In genomic region chr1:97624386-97624785, GRCm38 (mm10) we compare ENCODE assay signal across 26 mouse cellular contexts. TPM values are rescaled to one million over a fixed set of nuclear protein-coding genes. Genes with fewer than 3 reads are reported as not detected.
A peak's percentile ranks its signal among the peaks of the same experiment; 100 is the strongest.
DNase-seq lines count a peak whose midpoint lies in the region; ATAC-seq and TF ChIP-seq lines count a peak whose summit lies in the region.
"Had no signal": no experiment of that assay in that cellular context is flagged by ENCODE, and none has a peak within 500 bp of the region (broad histone marks: within the 10 kb centered on the region; RNA-seq: fewer than 3 reads in every experiment).

No protein-coding gene starts in this region.

- 0 out of 2 replicates have a peak, but pooled peaks cover 16% of the 10 kb centered on the region for H3K4me1 ChIP-seq in forebrain, postnatal 0 days (ENCODE audit: insufficient read depth)
- peaks cover 21% of the 10 kb centered on the region for H3K4me1 ChIP-seq in forebrain, embryonic 14.5 days (ENCODE audit: control insufficient read depth, insufficient read depth, low read length)
- no peaks in the 10 kb centered on the region; the same call in 1 of the 2 replicates for H3K4me1 ChIP-seq in olfactory bulb, adult 2 months (ENCODE audit: control insufficient read depth, insufficient read depth, low read length)
- H3K4me1 ChIP-seq: embryonic facial prominence, embryonic 12.5 days; embryonic facial prominence, embryonic 15.5 days; heart, embryonic 10.5 days had no signal

- no peak for TF ChIP-seq POLR2A in olfactory bulb, adult 2 months (IDR thresholded peaks at IDR 0.05; ENCODE audit: insufficient read depth, low read depth, low read length)

- no peaks in the 10 kb centered on the region for H3K9me3 ChIP-seq in forebrain, postnatal 0 days (ENCODE audit: low read length)
- no peaks in the 10 kb centered on the region for H3K9me3 ChIP-seq in forebrain, embryonic 14.5 days (replicated peaks; ENCODE audit: control insufficient read depth, low read length)
- H3K9me3 ChIP-seq: embryonic facial prominence, embryonic 12.5 days; embryonic facial prominence, embryonic 15.5 days; forebrain, embryonic 12.5 days; heart, embryonic 10.5 days; heart, embryonic 13.5 days had no signal

- H3K27me3 ChIP-seq in forebrain, postnatal 0 days (ENCODE audit: insufficient read depth, low read length) = no peaks in the 10 kb centered on the region
- no peaks in the 10 kb centered on the region for H3K27me3 ChIP-seq in forebrain, embryonic 14.5 days (replicated peaks; ENCODE audit: control insufficient read depth, insufficient read depth, low read length)
- H3K27me3 ChIP-seq: CH12.LX; embryonic facial prominence, embryonic 12.5 days; embryonic facial prominence, embryonic 15.5 days; forebrain, embryonic 12.5 days; heart, embryonic 13.5 days had no signal

- TF ChIP-seq CTCF in forebrain, postnatal 0 days (IDR thresholded peaks at IDR 0.05; ENCODE audit: low read depth) = no peak
- no peak for TF ChIP-seq CTCF in layer of hippocampus, adult 2 months (conservative IDR thresholded peaks at IDR 0.05)
- TF ChIP-seq CTCF in olfactory bulb, adult 2 months (IDR thresholded peaks at IDR 0.05; ENCODE audit: insufficient read depth, low read depth, low read length) = no peak

- H3K36me3 ChIP-seq in forebrain, postnatal 0 days (ENCODE audit: insufficient read depth) = no peaks in the 10 kb centered on the region
- no peaks in the 10 kb centered on the region for H3K36me3 ChIP-seq in forebrain, embryonic 14.5 days (ENCODE audit: control insufficient read depth, insufficient read depth, low read length)
- H3K36me3 ChIP-seq: embryonic facial prominence, embryonic 12.5 days; embryonic facial prominence, embryonic 15.5 days; forebrain, embryonic 12.5 days; G1E; heart, embryonic 10.5 days; heart, embryonic 13.5 days had no signal

- DNase-seq in forebrain, postnatal 0 days = no peak
- no peak for DNase-seq in forebrain, embryonic 14.5 days (ENCODE audit: low spot score)
- no peak for DNase-seq in layer of hippocampus, adult 2 months (ENCODE audit: low spot score in 2 of 2)
- DNase-seq in layer of hippocampus, adult 18-20 months (ENCODE audit: low spot score in 2 of 2) = no peak
- DNase-seq in brain, adult 2 months (ENCODE audit: low read depth, low spot score) = peak; percentile 58
- DNase-seq in MN1 (ENCODE audit: low spot score) = no peak
- DNase-seq: adrenal gland, adult 2 months; adrenal gland, postnatal 14 days; cerebellum, adult 11-12 months; cerebellum, adult 8-10 months; cerebellum, postnatal 10 days; gastrocnemius, postnatal 36 days; heart, adult 2 months; heart, postnatal 14 days; heart, postnatal 4 days had no signal

- WGBS in forebrain, postnatal 0 days = 40% methylated on average over 2 of the region's 2 CpGs
- WGBS in forebrain, embryonic 14.5 days = 45% methylated on average over 2 of the region's 2 CpGs
- WGBS in olfactory bulb, adult 2 months = 31% methylated on average over 2 of the region's 2 CpGs

- 0 out of 2 replicates have a peak, but pooled peaks have one; percentile 39 for ATAC-seq in forebrain, postnatal 0 days
- ATAC-seq in forebrain, embryonic 14.5 days = no peak
- ATAC-seq: hindbrain, postnatal 0 days; intestine, embryonic 16.5 days had no signal

- no peak overlapping the region for H3K9ac ChIP-seq in forebrain, postnatal 0 days
- no peak overlapping the region for H3K9ac ChIP-seq in forebrain, embryonic 14.5 days (ENCODE audit: low read length)
- H3K9ac ChIP-seq: embryonic facial prominence, embryonic 12.5 days; embryonic facial prominence, embryonic 15.5 days; forebrain, embryonic 12.5 days; heart, embryonic 13.5 days; hindbrain, embryonic 14.5 days had no signal

- H3K4me3 ChIP-seq in forebrain, postnatal 0 days (ENCODE audit: low read depth, low read length) = no peak overlapping the region
- no peak overlapping the region for H3K4me3 ChIP-seq in forebrain, embryonic 14.5 days (ENCODE audit: low read depth, low read length)
- H3K4me3 ChIP-seq in layer of hippocampus, adult 2 months = no peak overlapping the region
- H3K4me3 ChIP-seq in olfactory bulb, adult 2 months (ENCODE audit: insufficient read depth, low read depth, low read length) = no peak overlapping the region
- H3K4me3 ChIP-seq: embryonic facial prominence, embryonic 12.5 days; embryonic facial prominence, embryonic 15.5 days; forebrain, embryonic 12.5 days; heart, adult 2 months; heart, embryonic 10.5 days; heart, embryonic 13.5 days had no signal

- H3K27ac ChIP-seq in forebrain, postnatal 0 days (ENCODE audit: low read depth, low read length) = no peak overlapping the region
- H3K27ac ChIP-seq in forebrain, embryonic 14.5 days (ENCODE audit: low read depth, low read length) = no peak overlapping the region
- 0 out of 2 replicates have a peak overlapping the region, but pooled peaks have one; percentile 8 for H3K27ac ChIP-seq in layer of hippocampus, adult 2 months
- 0 out of 2 replicates have a peak overlapping the region, but pooled peaks have one; percentile 1 for H3K27ac ChIP-seq in olfactory bulb, adult 2 months (ENCODE audit: insufficient read depth, low read depth, low read length)
- H3K27ac ChIP-seq: embryonic facial prominence, embryonic 12.5 days; embryonic facial prominence, embryonic 15.5 days; heart, adult 2 months; heart, embryonic 10.5 days; heart, embryonic 13.5 days; hindbrain, embryonic 14.5 days; hindbrain, postnatal 0 days had no signal

- no peak overlapping the region for H3K4me2 ChIP-seq in forebrain, postnatal 0 days (ENCODE audit: low read depth)
- H3K4me2 ChIP-seq in forebrain, embryonic 14.5 days (ENCODE audit: low read length) = no peak overlapping the region
- H3K4me2 ChIP-seq: embryonic facial prominence, embryonic 12.5 days; embryonic facial prominence, embryonic 15.5 days; forebrain, embryonic 12.5 days; heart, embryonic 13.5 days; hindbrain, embryonic 14.5 days had no signal

RNA-seq across cellular contexts. Expression of gene D1Ertd622e, which starts 37.5 kb away (rescaled TPM):
- total RNA-seq in forebrain, postnatal 0 days (2014; rRNA removed) = 30.1 and 48.7 TPM in 2 replicates
- 59.2 and 60.0 TPM in 2 replicates for polyA plus RNA-seq in forebrain, postnatal 0 days (2015; fragmentation: Nextera tagmentation; extraction: Ambion mirVana)
- polyA plus RNA-seq in forebrain, embryonic 14.5 days (2014; fragmentation: Nextera tagmentation; extraction: Ambion mirVana) = 61.2 and 66.7 TPM in 2 replicates
- 10 to 100 TPM; 42.1 to 42.8 TPM for total RNA-seq in layer of hippocampus, adult 2 months (2021)
- 10 to 100 TPM; 50.6 to 53.9 TPM for total RNA-seq in layer of hippocampus, adult 18-20 months (2021)
- not detected in 2 replicates for polyA plus RNA-seq in olfactory bulb, adult 2 months (2012; ENCODE audit: insufficient read depth, insufficient read length, low replicate concordance, missing spikeins)

Comparison
In these comparisons a context has a peak if more than half of its experiments do, and no peak if none do; other contexts are left out.
1. H3K27ac ChIP-seq: peak in layer of hippocampus, adult 2 months (single experiment) and olfactory bulb, adult 2 months (single experiment); none in forebrain, postnatal 0 days (single experiment) and forebrain, embryonic 14.5 days (single experiment).